Mouse (Mus musculus) G1E (cell line): Measurements from ENCODE around the gene Crb3. TPM values are rescaled to one million over a fixed set of nuclear protein-coding genes. Genes with fewer than 3 reads are reported as not detected.

Experiments used
- ATAC-seq: 2 replicates; pipeline ENCODE4 v1.8.0; 2016; ENCODE audit warnings: mild to moderate bottlenecking; ENCODE audit not compliant: insufficient number of reproducible peaks, poor library complexity, low FRiP score, severe bottlenecking; ENCODE audit errors: extremely low read depth
- DNase-seq: peaks from one replicate; pipeline ENCODE4 v3.0.0; 2012; ENCODE audit warnings: low spot score
- H3K27me3 ChIP-seq: 2 replicates; pipeline ENCODE4 v1.6.1; 2012; ENCODE audit warnings: mild to moderate bottlenecking, low read length, inconsistent platforms; ENCODE audit not compliant: insufficient read depth
- H3K36me3 ChIP-seq: replicated peaks from 2 replicates; pipeline ENCODE3; 2012; ENCODE audit warnings: mild to moderate bottlenecking, inconsistent platforms
- H3K4me1 ChIP-seq: 2 replicates; pipeline ENCODE4 v1.6.1; 2012; ENCODE audit warnings: low read depth, low read length, inconsistent platforms, mixed read lengths; ENCODE audit not compliant: insufficient read depth
- H3K4me3 ChIP-seq: 2 replicates; pipeline ENCODE4 v1.5.1; 2012; ENCODE audit warnings: low read depth, mild to moderate bottlenecking, inconsistent platforms, low read length, moderate library complexity, mixed read lengths
- H3K9me3 ChIP-seq: replicated peaks from 2 replicates; pipeline ENCODE4 v1.6.1; 2012; ENCODE audit warnings: inconsistent platforms
- CTCF ChIP-seq: IDR thresholded peaks from 2 replicates; pipeline ENCODE4 v1.5.1; 2012; ENCODE audit warnings: low read depth, low read length, inconsistent platforms, mixed read lengths
- GATA1 ChIP-seq: IDR thresholded peaks from 2 replicates; pipeline ENCODE4 v1.6.1; 2012; ENCODE audit warnings: borderline replicate concordance, low read length, inconsistent platforms, mixed read lengths
- GATA2 ChIP-seq: IDR thresholded peaks from 2 replicates; pipeline ENCODE4 v1.6.1; 2012; ENCODE audit warnings: low read depth, low read length, inconsistent platforms, borderline replicate concordance
- POLR2AphosphoS5 ChIP-seq: IDR thresholded peaks from 2 replicates; pipeline ENCODE4 v1.6.1; 2012; ENCODE audit warnings: low read depth, low read length, inconsistent platforms; ENCODE audit not compliant: insufficient replicate concordance
- TAL1 ChIP-seq: conservative IDR thresholded peaks from 2 replicates; pipeline ENCODE4 v1.6.1; 2012; ENCODE audit warnings: low read depth, low read length, inconsistent platforms, mixed read lengths
- polyA plus RNA-seq: library from polyadenylated mRNA; stranded (reverse); fragments of >175 nt; gene quantifications from 2 replicates; pipeline ENCODE4 v1.2.3, GENCODE M21; 2012
- total RNA-seq, 2 experiments: library from RNA; stranded (forward) in 1 of 2; stranded (reverse) in 1 of 2; fragments of 200-1000 nt in 1 of 2; fragments of >200 nt in 1 of 2; fragmentation: Nextera tagmentation in 1 of 2; gene quantifications; 2 replicates each; pipeline ENCODE4 v1.2.3; 2014 to 2017

Crb3 gene
- total and polyA plus RNA-seq, 3 experiments: 0.23 to 0.33 TPM; not detected in 1

DNA sequence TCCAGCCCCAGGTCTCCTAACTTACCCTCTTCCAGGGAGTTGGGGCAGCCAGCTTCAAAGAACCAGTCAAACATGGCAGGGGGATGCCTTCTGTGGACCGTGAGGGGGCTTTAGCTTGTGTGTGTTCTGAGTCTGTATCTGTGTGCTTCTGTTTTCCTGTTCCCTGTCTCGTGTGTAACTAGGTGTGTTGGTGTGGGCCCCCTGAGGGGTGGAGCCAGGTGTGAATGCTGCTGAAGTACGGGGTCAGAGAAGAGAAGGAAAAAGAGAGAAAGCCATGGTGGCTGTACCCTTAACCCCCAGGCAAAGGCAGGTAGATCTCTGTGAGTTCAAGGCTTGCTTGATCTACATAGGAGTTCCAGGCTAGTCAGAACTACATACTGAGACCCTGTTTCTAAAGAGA is 18.0 kb downstream of the Crb3 start:
- Histone ChIP-seq H3K27me3 (peaks cover 21% of the 10 kb centered on the region; the same call in 1 of the 2 replicates), H3K4me3 (no peak overlapping the region; the same call in 1 of the 2 replicates), H3K4me1 (peaks cover 53% of the 10 kb centered on the region), H3K9me3 (no peaks in the 10 kb centered on the region), H3K36me3 (peaks cover 40% of the 10 kb centered on the region)
- ATAC-seq (no peak), DNase-seq (no peak)
- TF ChIP-seq CTCF (no peak), TAL1 (no peak), POLR2AphosphoS5 (no peak), GATA1 (no peak), GATA2 (no peak)

DNA sequence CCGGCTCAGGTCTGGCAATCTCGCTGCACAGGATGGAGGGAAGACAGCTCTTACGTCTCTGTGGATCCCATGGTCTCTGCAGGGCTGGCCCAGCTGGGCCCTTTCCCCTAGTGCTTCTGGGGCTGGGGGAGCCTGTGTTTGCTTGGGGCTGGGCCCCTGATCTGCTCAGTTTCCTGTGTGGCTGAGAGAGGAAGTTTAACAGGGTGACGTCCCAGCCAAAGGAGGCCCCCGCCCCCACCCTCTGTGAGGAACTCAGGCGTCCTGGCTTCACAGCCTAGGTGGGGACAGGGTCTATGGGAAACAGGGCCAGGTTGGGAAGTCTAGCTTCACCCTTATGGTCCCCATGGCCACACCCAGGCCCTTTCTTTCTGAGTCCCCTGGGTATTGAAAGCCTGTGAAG is 19.4 kb downstream of the Crb3 start, which contains the start of gene Dennd1c:
Gene Dennd1c, minus strand, starts transcription at position 179 of the 400 bp plus-strand sequence.
- Histone ChIP-seq H3K36me3 (peaks cover 34% of the 10 kb centered on the region), H3K4me3 (peak within 1 kb of the TSS; percentile 69), H3K9me3 (no peaks in the 10 kb centered on the region), H3K27me3 (peaks cover 26% of the 10 kb centered on the region), H3K4me1 (peaks cover 53% of the 10 kb centered on the region)
- ATAC-seq (peak; percentile 77), DNase-seq (peak; percentile 71)
- TF ChIP-seq CTCF (no peak), TAL1 (no peak), GATA2 (no peak), GATA1 (no peak), POLR2AphosphoS5 (no peak)

- ATAC-seq: no peak
- Histone ChIP-seq H3K4me3 (no peak overlapping the region), H3K4me1 (peaks cover 51% of the 10 kb centered on the region), H3K27me3 (peaks cover 38% of the 10 kb centered on the region), H3K9me3 (no peaks in the 10 kb centered on the region), H3K36me3 (peaks cover 23% of the 10 kb centered on the region)
- no peak for DNase-seq
- no peak for TF ChIP-seq GATA2
- no peak for TF ChIP-seq TAL1
- TF ChIP-seq GATA1: no peak
- TF ChIP-seq CTCF: no peak
- no peak for TF ChIP-seq POLR2AphosphoS5
These were observed 21.0 kb downstream of the Crb3 start for GRCm38 (mm10) chr17:57079919-57080318.

DNA sequence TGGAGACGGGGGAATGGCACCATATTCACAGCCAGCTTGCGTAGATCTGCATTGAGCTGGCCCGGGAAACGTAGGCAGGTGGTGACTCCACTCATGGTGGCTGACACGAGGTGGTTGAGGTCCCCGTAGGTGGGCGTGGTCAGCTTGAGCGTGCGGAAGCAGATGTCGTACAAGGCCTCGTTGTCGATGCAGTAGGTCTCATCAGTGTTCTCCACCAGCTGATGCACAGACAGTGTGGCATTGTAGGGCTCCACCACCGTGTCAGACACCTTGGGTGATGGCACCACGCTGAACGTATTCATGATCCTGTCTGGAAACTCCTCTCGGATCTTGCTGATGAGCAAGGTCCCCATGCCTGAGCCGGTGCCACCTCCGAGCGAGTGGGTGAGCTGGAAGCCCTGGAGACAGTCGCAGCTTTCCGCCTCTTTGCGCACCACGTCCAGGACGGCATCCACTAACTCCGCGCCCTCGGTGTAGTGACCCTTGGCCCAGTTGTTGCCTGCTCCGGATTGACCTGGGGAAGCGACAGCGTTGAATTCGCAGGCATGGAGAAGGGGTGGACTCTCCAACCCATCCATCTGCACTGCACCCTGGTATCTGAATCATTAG is 22.4 kb downstream of the Crb3 start:
- H3K36me3 ChIP-seq: peaks cover 17% of the 10 kb centered on the region
- ATAC-seq: no peak
- no peak overlapping the region for H3K4me3 ChIP-seq
- H3K27me3 ChIP-seq: peaks cover 38% of the 10 kb centered on the region
- TF ChIP-seq TAL1 (no peak), CTCF (no peak), POLR2AphosphoS5 (no peak), GATA2 (no peak), GATA1 (no peak)
- DNase-seq: no peak
- H3K4me1 ChIP-seq: peaks cover 53% of the 10 kb centered on the region
- H3K9me3 ChIP-seq: no peaks in the 10 kb centered on the region

DNA sequence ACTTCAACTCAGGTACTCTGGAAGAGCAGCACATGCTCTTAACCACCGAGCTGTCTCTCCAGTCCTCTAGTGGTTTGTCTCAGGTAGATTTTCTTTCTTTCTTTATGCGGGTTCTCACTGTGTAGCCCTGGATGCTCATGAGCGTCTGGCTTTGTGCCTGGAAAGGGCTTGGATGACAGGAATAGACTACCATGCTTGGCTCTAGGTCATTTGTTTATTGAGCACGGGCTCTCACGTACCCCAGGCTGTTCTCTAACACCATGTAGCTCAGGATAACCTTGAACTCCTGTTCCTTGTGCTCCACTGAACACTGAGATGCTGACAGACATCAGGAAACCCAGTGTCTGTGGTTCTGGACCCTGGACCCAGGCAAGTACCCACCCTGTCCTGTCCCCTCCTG is 23.6 kb downstream of the Crb3 start:
- TF ChIP-seq CTCF: no peak
- TF ChIP-seq TAL1: no peak
- TF ChIP-seq GATA1: no peak
- TF ChIP-seq GATA2: no peak
- no peak for TF ChIP-seq POLR2AphosphoS5
- peaks cover 12% of the 10 kb centered on the region for H3K36me3 ChIP-seq
- no peak overlapping the region for H3K4me3 ChIP-seq
- H3K27me3 ChIP-seq: peaks cover 39% of the 10 kb centered on the region
- H3K9me3 ChIP-seq: no peaks in the 10 kb centered on the region
- peaks cover 47% of the 10 kb centered on the region for H3K4me1 ChIP-seq
- ATAC-seq (no peak), DNase-seq (no peak)

- peaks cover 6% of the 10 kb centered on the region for H3K36me3 ChIP-seq
- H3K4me1 ChIP-seq: peaks cover 14% of the 10 kb centered on the region
- H3K9me3 ChIP-seq: no peaks in the 10 kb centered on the region
- TF ChIP-seq GATA1: no peak
- TF ChIP-seq POLR2AphosphoS5: no peak
- no peak overlapping the region for H3K4me3 ChIP-seq
- ATAC-seq (no peak), DNase-seq (no peak)
- peaks cover 57% of the 10 kb centered on the region for H3K27me3 ChIP-seq
These were observed 27.3 kb downstream of the Crb3 start for GRCm38 (mm10) chr17:57085970-57086757.
